Mouse (Mus musculus) urinary bladder, adult 2 months (tissue): ENCODE measurements at regions not wholly inside any gene's neighbourhood (a gene's known extent, or its start where the extent isn't known, plus 50 kb on each side); places are given as distances from the start of the nearest gene placed in this dataset.

ENCODE experiments used
- DNase-seq: peaks from one replicate; pipeline ENCODE4 v3.0.0; 2022; ENCODE audit warnings: low spot score

GRCm38 (mm10) chr14:105718676-105719441 lies 177.8 kb downstream of the Spry2 start:
- DNase-seq, result no peak

- DNase-seq, result no peak
Observed at GRCm38 (mm10) chr14:105717821-105718220, 178.8 kb downstream of the Spry2 start.

GRCm38 (mm10) chr14:105708691-105709090 lies 187.9 kb downstream of the Spry2 start:
- no peak for DNase-seq

DNA sequence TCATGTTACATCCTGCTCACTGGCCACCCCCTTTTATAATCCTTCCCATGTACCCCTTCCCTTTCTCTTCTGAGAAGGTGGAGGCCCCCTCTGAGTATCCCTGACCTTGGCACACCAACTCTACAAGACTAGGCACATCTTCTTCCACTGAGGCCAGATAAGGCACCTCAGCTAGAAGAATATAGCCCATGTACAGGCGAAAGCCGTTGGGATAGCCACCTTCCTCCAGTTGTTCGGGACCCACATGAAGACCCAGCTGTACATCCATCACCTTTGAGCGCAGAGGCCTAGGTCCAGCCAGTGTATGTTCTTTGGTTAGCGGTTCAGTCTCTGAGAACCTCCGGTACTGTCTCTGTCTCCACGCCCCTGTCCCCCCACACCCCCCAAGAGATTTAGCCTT lies 189.9 kb downstream of the Spry2 start:
- DNase-seq, result no peak

DNA sequence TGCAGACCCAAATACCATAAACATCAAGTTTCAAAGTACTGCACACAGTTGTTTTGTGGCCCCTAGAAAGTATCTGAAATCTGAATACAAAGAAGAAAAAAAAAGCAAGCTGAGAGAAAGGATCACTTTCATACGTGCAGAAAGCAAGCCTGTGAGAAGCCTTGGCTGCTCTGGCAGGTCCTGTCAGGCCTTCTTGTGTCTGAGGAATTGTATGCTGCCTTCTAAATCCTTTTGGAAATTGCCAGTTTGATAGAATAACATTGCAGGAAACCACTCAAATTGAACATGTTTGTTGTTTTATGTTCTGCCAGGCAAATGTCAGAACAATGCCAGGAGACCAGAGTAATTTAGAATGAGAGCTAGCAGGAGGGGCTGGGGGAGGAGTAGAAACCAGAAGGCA lies 198.0 kb downstream of the Spry2 start:
- DNase-seq, result no peak

DNA sequence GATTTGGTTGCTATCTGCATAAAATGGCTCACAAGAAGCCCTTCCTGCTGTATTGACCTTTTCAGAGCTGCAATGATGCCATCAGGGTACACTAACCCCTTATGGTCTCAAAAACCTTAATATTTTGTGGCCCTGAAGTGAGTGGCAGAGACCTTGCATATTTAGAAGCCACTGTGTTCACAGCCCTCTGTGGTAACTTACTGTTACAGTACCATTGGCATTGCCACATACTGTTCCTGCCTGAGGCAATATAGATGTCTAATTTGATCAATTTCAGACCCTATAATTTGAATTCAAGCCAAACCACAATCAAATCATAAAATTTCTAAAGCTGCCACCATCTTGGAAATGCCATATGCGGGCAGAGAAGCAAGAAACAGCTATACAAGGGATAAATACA lies 198.5 kb downstream of the Spry2 start:
- no peak for DNase-seq

- no peak for DNase-seq
Observed at GRCm38 (mm10) chr14:105697398-105697797, 199.2 kb downstream of the Spry2 start.

DNA sequence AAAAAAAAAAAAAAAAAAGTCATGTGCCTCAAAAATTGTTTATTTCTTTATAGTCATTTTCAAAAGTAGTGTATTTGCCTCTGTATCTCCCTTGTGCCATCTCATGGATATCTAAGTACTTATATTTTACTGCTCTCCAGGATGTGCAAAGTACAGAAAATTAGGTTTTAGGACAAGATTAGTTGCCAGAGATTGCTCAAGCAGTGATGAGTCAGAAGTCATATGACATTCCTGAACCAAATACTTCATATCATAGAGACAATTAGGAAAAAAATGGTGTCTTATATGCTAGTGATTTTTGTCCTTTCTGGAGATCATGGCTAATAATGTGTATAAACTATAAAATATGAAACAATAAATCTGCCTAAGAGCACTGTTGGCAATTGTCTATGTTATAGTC lies 201.7 kb downstream of the Spry2 start:
- no peak for DNase-seq

GRCm38 (mm10) chr14:105693713-105694112 lies 202.9 kb downstream of the Spry2 start:
- no peak for DNase-seq

DNA sequence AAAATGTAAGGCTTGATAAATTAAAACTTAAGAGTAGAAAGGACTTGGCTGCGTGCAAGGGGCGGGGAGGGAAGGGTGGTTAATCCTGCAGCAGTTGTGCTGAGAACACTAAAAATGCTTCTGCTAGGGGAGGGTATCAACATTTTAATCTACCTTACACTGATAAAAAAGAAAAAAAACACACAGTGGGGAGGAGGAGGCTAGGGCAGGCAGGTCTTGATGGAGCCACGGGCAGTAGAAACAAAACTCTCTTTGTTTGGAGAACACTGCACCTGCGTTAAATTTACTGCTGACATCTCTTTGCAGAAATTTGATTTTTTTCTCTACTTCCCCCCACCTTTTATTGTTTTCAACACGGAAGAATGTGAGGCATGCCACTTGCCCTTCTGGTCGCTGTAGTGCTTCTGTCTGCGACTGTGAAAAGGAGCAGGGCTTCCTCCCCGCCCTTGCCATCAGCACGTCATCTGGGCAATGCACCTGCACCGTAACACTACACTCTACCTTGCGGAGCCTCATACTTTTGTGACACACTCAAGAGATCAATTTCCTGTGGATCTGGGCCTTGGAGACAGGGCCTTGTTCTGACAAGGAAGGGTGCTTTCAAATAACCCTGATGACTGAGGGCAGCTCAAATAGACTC lies 211.7 kb downstream of the Spry2 start:
- DNase-seq, result no peak

DNA sequence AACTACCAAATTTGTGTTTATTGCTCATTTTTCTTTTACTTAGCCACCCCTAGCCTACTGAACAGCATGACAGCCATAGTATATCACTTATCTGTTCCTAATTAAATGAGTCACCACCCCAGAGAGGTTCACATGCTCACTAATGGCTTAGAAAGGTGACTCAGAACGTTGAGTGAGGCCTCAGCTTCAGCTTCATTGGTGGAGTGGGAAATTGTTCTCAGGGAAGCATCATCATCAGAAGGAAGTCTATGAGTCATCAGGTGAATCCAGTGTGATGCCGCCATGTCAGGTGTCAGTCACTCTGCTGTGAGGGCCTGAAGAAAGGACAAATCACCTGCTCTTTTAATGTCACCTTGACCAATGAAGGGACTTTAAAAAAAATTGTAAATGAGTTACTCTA lies 212.3 kb downstream of the Spry2 start:
- no peak for DNase-seq

- DNase-seq, result no peak
Observed at GRCm38 (mm10) chr14:105676646-105676930, 220.0 kb downstream of the Spry2 start.

GRCm38 (mm10) chr14:105675801-105676645 lies 220.6 kb downstream of the Spry2 start:
- no peak for DNase-seq

DNA sequence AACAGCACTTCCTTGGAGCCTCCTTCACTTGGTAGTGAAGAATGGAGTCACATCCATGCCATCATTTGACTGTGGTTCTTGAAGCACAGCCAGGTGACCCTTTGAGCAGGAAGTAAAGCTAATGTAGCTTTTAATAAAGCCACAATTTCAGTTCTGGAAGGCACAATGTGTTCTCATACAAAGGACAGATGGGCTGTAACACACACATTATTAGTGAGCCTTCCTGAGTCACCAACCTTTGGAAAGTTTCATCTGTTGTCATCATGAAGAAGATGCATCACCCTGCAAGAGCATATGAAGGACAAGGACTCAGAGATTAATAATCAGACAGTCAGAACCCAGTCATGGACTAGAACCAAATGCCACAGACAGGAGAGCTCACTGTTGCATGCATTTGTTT lies 221.6 kb downstream of the Spry2 start:
- no peak for DNase-seq

- no peak for DNase-seq
Observed at GRCm38 (mm10) chr14:105668969-105669368, 227.7 kb downstream of the Spry2 start.

- no peak for DNase-seq
Observed at GRCm38 (mm10) chr14:105664671-105665198, 231.9 kb downstream of the Spry2 start.

- DNase-seq, result no peak
Observed at GRCm38 (mm10) chr14:105663472-105663871, 233.1 kb downstream of the Spry2 start.

DNA sequence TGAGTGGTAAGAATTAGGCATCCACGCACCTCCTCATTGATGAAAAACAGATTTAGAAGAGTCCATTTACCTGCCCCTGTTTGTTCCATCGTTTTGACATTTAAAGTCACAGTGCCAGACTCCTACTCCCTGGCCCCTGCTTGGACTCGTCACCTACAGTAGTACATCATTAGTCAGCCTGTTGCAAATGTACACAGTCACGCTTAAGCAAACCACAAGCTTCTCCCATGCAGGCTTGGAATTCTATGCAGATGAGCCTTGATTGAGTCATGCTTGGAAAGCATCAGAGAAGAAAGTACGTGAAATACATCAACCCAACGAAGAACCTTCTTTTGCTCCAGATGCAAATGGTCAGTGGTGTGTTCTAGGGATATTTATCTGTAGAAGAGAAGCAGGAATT lies 233.8 kb downstream of the Spry2 start:
- no peak for DNase-seq

GRCm38 (mm10) chr14:105658316-105658715 lies 238.3 kb downstream of the Spry2 start:
- no peak for DNase-seq

DNA sequence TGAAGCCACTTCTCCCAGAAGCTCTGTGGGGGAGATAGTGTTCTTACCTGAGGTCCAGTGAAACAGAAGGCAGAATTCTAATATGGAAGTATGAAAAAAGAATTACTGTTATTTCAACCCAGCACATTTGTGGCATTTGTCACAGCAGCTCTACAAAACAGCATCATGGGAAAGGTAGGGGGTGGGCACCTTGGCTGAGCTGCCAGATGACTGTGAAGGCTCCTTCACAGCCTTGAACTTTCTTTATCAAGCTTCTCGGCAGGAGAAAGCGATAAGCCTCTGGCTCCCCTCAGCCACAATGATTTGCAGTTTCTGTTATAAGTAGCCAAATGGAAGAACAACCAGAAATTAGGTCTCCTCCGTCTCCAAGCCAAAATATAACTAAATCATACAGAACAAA lies 249.5 kb downstream of the Spry2 start:
- DNase-seq, result no peak

- no peak for DNase-seq
Observed at GRCm38 (mm10) chr14:105644428-105644827, 252.2 kb downstream of the Spry2 start.

GRCm38 (mm10) chr14:105643285-105643957 lies 253.2 kb downstream of the Spry2 start:
- no peak for DNase-seq
